Mouse (Mus musculus): ENCODE results near the gene Tpra1. TPM values are rescaled to one million over a fixed set of nuclear protein-coding genes. Genes with fewer than 3 reads are reported as not detected.

Gene Tpra1
- polyA plus RNA-seq, 1 experiment from 2014 or later: 41.4 TPM

GRCm38 (mm10) chr6:88958305-88958704 lies 56.3 kb downstream of the Tpra1 start:
- ATAC-seq (replicated peaks; ENCODE audit: insufficient number of reproducible peaks, insufficient read depth, low FRiP score, low read depth): no peak
- Histone ChIP-seq H3K4me1 (replicated peaks) (peaks cover 20% of the 10 kb centered on the region), H3K9me3 (replicated peaks) (no peaks in the 10 kb centered on the region), H3K9ac (no peak overlapping the region), H3K4me3 (no peak overlapping the region), H3K4me2 (no peak overlapping the region), H3K27ac (no peak overlapping the region), H3K36me3 (no peaks in the 10 kb centered on the region), H3K27me3 (no peaks in the 10 kb centered on the region)
- 87% methylated on average over 2 of the region's 2 CpGs for WGBS

GRCm38 (mm10) chr6:88959834-88960233 lies 57.8 kb downstream of the Tpra1 start:
- ATAC-seq (replicated peaks; ENCODE audit: insufficient number of reproducible peaks, insufficient read depth, low FRiP score, low read depth): peak; percentile 54; the same call in 1 of the 2 replicates
- WGBS: 10% methylated on average over 7 of the region's 7 CpGs
- Histone ChIP-seq H3K4me1 (replicated peaks) (peaks cover 20% of the 10 kb centered on the region), H3K9me3 (replicated peaks) (no peaks in the 10 kb centered on the region), H3K36me3 (no peaks in the 10 kb centered on the region), H3K4me3 (no peak overlapping the region), H3K4me2 (no peak overlapping the region), H3K9ac (no peak overlapping the region), H3K27me3 (no peaks in the 10 kb centered on the region), H3K27ac (no peak overlapping the region)

- peaks cover 20% of the 10 kb centered on the region for H3K4me1 ChIP-seq (replicated peaks)
- WGBS: 39% methylated on average over 4 of the region's 4 CpGs
- H3K27me3 ChIP-seq: no peaks in the 10 kb centered on the region
- H3K9ac ChIP-seq: no peak overlapping the region
- no peaks in the 10 kb centered on the region for H3K36me3 ChIP-seq
- 0 out of 2 replicates have a peak, but pooled peaks have one; percentile 24 for ATAC-seq (replicated peaks; ENCODE audit: insufficient number of reproducible peaks, insufficient read depth, low FRiP score, low read depth)
- no peak overlapping the region for H3K27ac ChIP-seq
- no peak overlapping the region for H3K4me3 ChIP-seq
- H3K4me2 ChIP-seq: no peak overlapping the region
- H3K9me3 ChIP-seq (replicated peaks): no peaks in the 10 kb centered on the region
These were observed 58.9 kb downstream of the Tpra1 start for GRCm38 (mm10) chr6:88960941-88961340.

Other genes with a start within 250 kb of the Tpra1 start
- gene Mgll, start 177.8 kb upstream of the Tpra1 start, polyA plus RNA-seq (2015; fragmentation: Nextera tagmentation; extraction: Ambion mirVana): 35.9 and 44.4 TPM in 2 replicates
- gene Abtb1, start 60.3 kb upstream of the Tpra1 start, polyA plus RNA-seq (2015; fragmentation: Nextera tagmentation; extraction: Ambion mirVana): 21.7 and 27.3 TPM in 2 replicates
- gene Podxl2, start 27.2 kb upstream of the Tpra1 start, polyA plus RNA-seq (2015; fragmentation: Nextera tagmentation; extraction: Ambion mirVana): 42.5 and 52.5 TPM in 2 replicates
- 68.2 and 94.2 TPM in 2 replicates for gene Mcm2, start 3.5 kb upstream of the Tpra1 start, polyA plus RNA-seq (2015; fragmentation: Nextera tagmentation; extraction: Ambion mirVana)

Measured in heart, embryonic 15.5 days (tissue).